Mouse (Mus musculus) liver, embryonic 11.5 days (tissue): Measurements from ENCODE around the gene Coq8a. TPM values are rescaled to one million over a fixed set of nuclear protein-coding genes. Genes with fewer than 3 reads are reported as not detected.

Source experiments
- ATAC-seq: fragments of 200-750 bp; cut with Nextera tagmentation; replicated peaks from 2 replicates; pipeline ENCODE4 v1.8.0; 2017; ENCODE audit warnings: moderate number of reproducible peaks, mild to moderate bottlenecking, moderate TSS enrichment, moderate library complexity; ENCODE audit not compliant: low FRiP score
- DNase-seq: peaks from one replicate; pipeline ENCODE4 v3.0.0-alpha.2; 2017; ENCODE audit warnings: low spot score
- H3K27ac ChIP-seq: fragments of 300-500 bp; sonication (generic); 2 replicates; pipeline ENCODE4 v1.5.1; 2014; ENCODE audit warnings: mild to moderate bottlenecking, low read depth, low read length, control low read depth
- H3K27me3 ChIP-seq: fragments of 300-500 bp; sonication (generic); replicated peaks from 2 replicates; pipeline ENCODE4 v1.6.1; 2014; ENCODE audit warnings: low read length, mixed read lengths; ENCODE audit not compliant: control insufficient read depth, insufficient read depth
- H3K36me3 ChIP-seq: fragments of 300-500 bp; sonication (generic); 2 replicates; pipeline ENCODE4 v1.6.1; 2014; ENCODE audit warnings: mild to moderate bottlenecking, low read length, moderate library complexity, mixed read lengths; ENCODE audit not compliant: control insufficient read depth, insufficient read depth
- H3K4me1 ChIP-seq: fragments of 300-500 bp; sonication (generic); replicated peaks from 2 replicates; pipeline ENCODE4 v1.6.1; 2014; ENCODE audit warnings: low read length, mixed read lengths; ENCODE audit not compliant: control insufficient read depth, insufficient read depth
- H3K4me2 ChIP-seq: fragments of 300-500 bp; sonication (generic); 2 replicates; pipeline ENCODE4 v1.6.1; 2014; ENCODE audit warnings: mild to moderate bottlenecking, control low read depth, moderate library complexity
- H3K4me3 ChIP-seq: fragments of 300-500 bp; sonication (generic); 2 replicates; pipeline ENCODE4 v1.5.1; 2014; ENCODE audit warnings: low read depth, low read length, control low read depth
- H3K9ac ChIP-seq: fragments of 300-500 bp; sonication (generic); 2 replicates; pipeline ENCODE4 v1.6.1; 2014; ENCODE audit warnings: low read depth, low read length, control low read depth
- H3K9me3 ChIP-seq: fragments of 300-500 bp; sonication (generic); 2 replicates; pipeline ENCODE4 v1.6.1; 2016; ENCODE audit warnings: low read length, inconsistent platforms, mixed read lengths; ENCODE audit not compliant: control insufficient read depth
- WGBS: fragments of 180-500 bp; shearing (Covaris S2); extraction: QIAGEN DNeasy Blood & Tissue Kit; methylation state at CpG from one replicate; pipeline ENCODE4 v1.1.7; 2014; 5-methylcytosine and 5-hydroxymethylcytosine counted together
- polyA plus RNA-seq: library from polyadenylated mRNA; unstranded; fragments of >200 nt; fragmentation: Nextera tagmentation; extraction: Ambion mirVana; gene quantifications from 2 replicates; pipeline ENCODE4 v1.2.1, GENCODE M21; 2014

Gene Coq8a
- polyA plus RNA-seq, 1 experiment from 2014 or later, result 6.7 TPM

DNA sequence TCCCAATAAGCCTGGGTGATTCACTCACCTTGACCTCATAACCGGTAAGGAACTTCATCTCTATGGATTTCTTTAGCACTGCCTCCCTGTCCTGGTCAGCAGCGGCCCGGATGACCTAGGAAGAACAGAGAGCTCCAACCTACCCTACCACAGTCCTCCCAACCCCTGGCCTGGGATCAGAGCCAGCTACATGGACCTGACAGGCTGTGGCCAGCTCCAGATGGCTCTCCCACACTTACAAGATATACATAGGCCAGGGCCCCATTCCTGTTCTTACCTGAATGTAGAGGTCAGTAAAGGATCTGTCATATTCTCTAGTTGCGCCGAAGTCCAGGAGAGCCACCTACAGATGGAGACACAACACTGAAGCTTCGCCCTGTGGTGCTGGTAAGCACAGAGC, 31.1 kb downstream of the Coq8a start:
- H3K9me3 ChIP-seq, result no peaks in the 10 kb centered on the region
- WGBS, result 88% methylated on average over 6 of the region's 6 CpGs
- ATAC-seq, result no peak
- no peak overlapping the region for H3K4me2 ChIP-seq
- no peak overlapping the region for H3K4me3 ChIP-seq
- H3K36me3 ChIP-seq, result no peaks in the 10 kb centered on the region
- H3K27ac ChIP-seq, result no peak overlapping the region
- H3K9ac ChIP-seq, result no peak overlapping the region
- no peak for DNase-seq
- no peaks in the 10 kb centered on the region for H3K27me3 ChIP-seq
- no peaks in the 10 kb centered on the region for H3K4me1 ChIP-seq

DNA sequence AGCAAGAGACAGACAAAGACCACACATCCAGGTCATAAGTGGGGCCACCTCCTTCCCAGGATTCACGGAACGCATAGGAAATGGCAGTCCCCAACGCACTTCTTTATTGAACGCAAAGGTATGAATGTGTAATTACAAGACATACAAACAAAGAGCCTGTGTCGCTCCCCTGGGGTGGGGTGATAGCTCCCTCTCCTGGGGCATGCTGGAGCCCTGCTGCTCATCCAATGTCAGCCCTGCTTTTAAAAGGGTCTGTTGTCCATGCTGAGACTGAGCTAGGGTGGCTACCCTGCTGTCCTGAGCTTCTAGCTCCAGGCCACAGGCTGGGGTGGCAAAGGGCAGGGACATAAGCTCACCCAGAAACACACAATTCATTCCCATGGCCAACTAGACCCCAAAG, 32.9 kb downstream of the Coq8a start:
- WGBS, result 93% methylated on average over 5 of the region's 5 CpGs
- ATAC-seq (no peak), DNase-seq (no peak)
- Histone ChIP-seq H3K4me3 (no peak overlapping the region), H3K9ac (no peak overlapping the region), H3K4me2 (no peak overlapping the region), H3K9me3 (no peaks in the 10 kb centered on the region), H3K27me3 (no peaks in the 10 kb centered on the region), H3K36me3 (no peaks in the 10 kb centered on the region; the same call in 1 of the 2 replicates), H3K27ac (no peak overlapping the region), H3K4me1 (no peaks in the 10 kb centered on the region)

- Histone ChIP-seq H3K4me1 (no peaks in the 10 kb centered on the region), H3K4me2 (no peak overlapping the region), H3K36me3 (no peaks in the 10 kb centered on the region; the same call in 1 of the 2 replicates), H3K9me3 (no peaks in the 10 kb centered on the region), H3K4me3 (no peak overlapping the region), H3K9ac (no peak overlapping the region), H3K27ac (no peak overlapping the region), H3K27me3 (no peaks in the 10 kb centered on the region)
- ATAC-seq (no peak), DNase-seq (no peak)
- WGBS, result 72% methylated on average over 7 of the region's 7 CpGs
Measured at GRCm38 (mm10) chr1:180162986-180163385, 36.4 kb downstream of the Coq8a start.

DNA sequence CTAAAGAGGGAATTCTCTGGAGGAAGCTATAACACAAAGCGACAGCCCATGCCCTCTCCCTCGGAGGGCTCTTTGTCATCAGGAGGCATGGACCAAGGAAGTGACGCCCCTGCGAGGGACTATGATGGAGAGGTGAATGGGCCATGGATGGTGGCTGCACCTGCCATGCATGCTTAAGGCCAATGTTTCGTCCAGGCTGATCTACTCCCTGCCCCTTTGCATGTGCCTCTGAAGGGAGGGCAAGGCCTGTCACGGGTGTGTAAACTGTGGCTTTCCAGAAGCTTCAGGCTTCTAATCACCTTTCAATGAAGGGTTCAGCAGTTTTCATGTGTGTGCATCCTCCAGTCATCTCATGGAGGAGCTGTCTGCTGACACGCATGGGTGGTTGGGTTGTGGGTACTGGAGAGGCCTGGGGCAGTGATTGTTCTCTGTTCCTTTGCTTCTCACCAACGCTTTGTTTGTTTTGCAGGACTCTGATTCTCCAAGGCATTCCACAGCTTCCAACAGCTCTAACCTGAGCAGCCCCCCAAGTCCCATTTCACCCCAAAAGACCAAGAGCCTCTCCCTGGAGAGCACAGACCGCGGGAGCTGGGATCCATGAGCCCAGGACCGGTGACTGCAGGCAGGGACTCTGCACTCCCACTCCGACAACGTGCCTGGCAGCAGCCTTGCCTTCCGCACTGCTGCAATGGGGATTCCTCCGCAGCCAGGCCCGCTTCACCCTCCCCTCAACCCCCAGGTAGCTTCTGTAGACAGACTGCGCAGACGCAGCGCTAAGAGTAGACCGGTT, 37.6 kb downstream of the Coq8a start:
- H3K9me3 ChIP-seq, result no peaks in the 10 kb centered on the region
- no peaks in the 10 kb centered on the region; the same call in 1 of the 2 replicates for H3K36me3 ChIP-seq
- no peak overlapping the region for H3K27ac ChIP-seq
- 89% methylated on average over 20 of the region's 20 CpGs for WGBS
- no peaks in the 10 kb centered on the region for H3K27me3 ChIP-seq
- H3K4me3 ChIP-seq, result no peak overlapping the region
- H3K9ac ChIP-seq, result no peak overlapping the region
- DNase-seq (no peak), ATAC-seq (no peak)
- no peaks in the 10 kb centered on the region for H3K4me1 ChIP-seq
- H3K4me2 ChIP-seq, result no peak overlapping the region

DNA sequence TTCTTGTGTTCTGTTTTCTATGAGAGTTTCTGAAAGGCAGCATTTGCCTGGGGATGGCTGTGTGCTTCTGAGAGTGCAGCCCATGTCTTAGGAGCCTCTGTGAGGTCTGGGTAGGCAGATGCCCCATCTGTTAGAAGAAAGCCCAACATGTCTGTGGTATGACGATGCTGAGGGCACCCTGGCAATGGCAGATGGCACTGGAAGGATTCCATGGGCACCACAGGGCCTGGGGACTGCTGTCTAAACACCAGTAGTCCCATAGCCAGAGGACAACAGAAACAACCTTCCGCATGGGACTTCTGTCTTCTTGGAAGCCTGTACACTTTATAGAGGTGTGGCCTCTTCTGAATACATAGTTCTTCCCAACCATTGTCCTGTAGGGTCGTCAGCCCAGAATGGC, 38.2 kb downstream of the Coq8a start:
- no peaks in the 10 kb centered on the region for H3K4me1 ChIP-seq
- WGBS, result 88% methylated on average over 3 of the region's 3 CpGs
- no peak overlapping the region for H3K27ac ChIP-seq
- ATAC-seq (no peak), DNase-seq (no peak)
- H3K36me3 ChIP-seq, result no peaks in the 10 kb centered on the region; the same call in 1 of the 2 replicates
- H3K27me3 ChIP-seq, result no peaks in the 10 kb centered on the region
- no peak overlapping the region for H3K4me3 ChIP-seq
- H3K9me3 ChIP-seq, result no peaks in the 10 kb centered on the region
- H3K9ac ChIP-seq, result no peak overlapping the region
- no peak overlapping the region for H3K4me2 ChIP-seq

DNA sequence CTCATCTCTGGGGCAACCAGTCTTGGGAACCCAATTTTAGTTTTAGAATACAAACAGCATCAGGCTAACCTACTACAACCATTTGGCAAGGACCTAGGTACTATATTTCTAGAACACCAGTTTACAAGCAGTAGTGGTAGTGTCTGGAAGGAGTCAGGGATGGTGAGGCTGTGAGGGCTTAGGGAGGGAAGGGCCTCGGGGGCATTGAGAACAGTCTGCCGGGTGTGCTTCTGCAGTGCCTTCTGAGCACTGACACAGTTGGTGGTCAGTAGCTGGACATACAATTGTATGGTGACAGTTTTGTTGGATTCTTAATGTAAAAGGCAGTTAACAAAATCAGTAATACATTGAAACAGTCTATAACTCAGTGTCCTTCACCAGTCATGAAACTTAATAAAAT, 38.9 kb downstream of the Coq8a start:
- Histone ChIP-seq H3K36me3 (no peaks in the 10 kb centered on the region; the same call in 1 of the 2 replicates), H3K9ac (no peak overlapping the region), H3K27me3 (no peaks in the 10 kb centered on the region), H3K4me2 (no peak overlapping the region), H3K4me3 (no peak overlapping the region), H3K4me1 (no peaks in the 10 kb centered on the region), H3K27ac (no peak overlapping the region), H3K9me3 (no peaks in the 10 kb centered on the region)
- ATAC-seq (no peak), DNase-seq (no peak)
- 70% methylated on average over 2 of the region's 2 CpGs for WGBS

DNA sequence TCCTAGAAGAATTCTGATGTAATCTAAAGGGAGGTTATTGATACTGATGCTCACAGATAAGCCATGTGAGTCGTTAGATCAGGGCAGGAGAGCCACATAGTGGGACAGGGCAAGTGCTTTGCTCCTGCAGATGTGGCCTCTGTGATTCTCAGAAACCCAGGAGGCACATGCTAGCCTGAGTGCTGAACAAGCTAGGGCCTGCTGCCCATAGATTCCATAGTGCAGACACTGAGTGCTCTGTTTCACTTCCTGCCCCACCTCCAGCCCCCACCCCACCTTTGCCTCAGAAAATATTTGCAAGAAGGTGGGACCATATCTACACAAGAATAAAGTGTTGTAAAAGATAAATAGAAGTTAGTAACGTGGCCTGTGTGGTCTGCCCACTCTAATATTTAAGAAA, 40.8 kb downstream of the Coq8a start:
- WGBS, result 53% methylated on average over 2 of the region's 2 CpGs
- Histone ChIP-seq H3K4me2 (no peak overlapping the region), H3K4me3 (no peak overlapping the region), H3K4me1 (no peaks in the 10 kb centered on the region), H3K9ac (no peak overlapping the region), H3K36me3 (no peaks in the 10 kb centered on the region; the same call in 1 of the 2 replicates), H3K27me3 (no peaks in the 10 kb centered on the region), H3K9me3 (no peaks in the 10 kb centered on the region), H3K27ac (no peak overlapping the region)
- DNase-seq, result no peak
- no peak for ATAC-seq

DNA sequence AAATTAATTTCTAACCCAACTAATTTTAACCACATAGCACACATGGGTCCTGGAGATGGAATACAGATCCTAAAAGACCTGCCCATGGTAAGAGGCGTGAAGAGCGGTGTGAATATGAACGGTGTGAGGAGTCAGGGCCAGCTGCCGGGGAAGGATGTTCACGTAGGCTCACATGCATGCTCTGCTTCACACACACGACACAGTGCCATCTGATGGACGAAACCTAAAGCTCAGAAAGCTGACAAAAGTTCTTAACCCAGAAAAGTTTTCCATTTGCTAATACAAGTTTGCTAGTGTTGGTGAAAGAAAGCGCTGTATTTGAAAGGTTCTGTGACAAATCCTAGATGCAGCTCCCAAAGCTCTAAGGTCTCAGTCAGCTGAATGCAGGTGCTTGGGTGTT, 48.2 kb downstream of the Coq8a start:
- no peak for DNase-seq
- WGBS, result 88% methylated on average over 8 of the region's 8 CpGs
- Histone ChIP-seq H3K27me3 (no peaks in the 10 kb centered on the region), H3K9me3 (no peaks in the 10 kb centered on the region), H3K4me3 (no peak overlapping the region), H3K27ac (no peak overlapping the region), H3K4me1 (peaks cover 13% of the 10 kb centered on the region), H3K4me2 (no peak overlapping the region), H3K9ac (no peak overlapping the region), H3K36me3 (peaks cover 11% of the 10 kb centered on the region; the same call in 1 of the 2 replicates)
- ATAC-seq, result no peak

- peak; percentile 98 for ATAC-seq
- H3K4me2 ChIP-seq, result peak overlapping the region; percentile 62
- peaks cover 15% of the 10 kb centered on the region; the same call in 1 of the 2 replicates for H3K36me3 ChIP-seq
- H3K27ac ChIP-seq, result peak overlapping the region; percentile 94
- 54% methylated on average over 4 of the region's 4 CpGs for WGBS
- DNase-seq, result no peak
- H3K4me1 ChIP-seq, result peaks cover 13% of the 10 kb centered on the region
- H3K4me3 ChIP-seq, result peak overlapping the region; percentile 7; the same call in 1 of the 2 replicates
- peak overlapping the region; percentile 30; the same call in 1 of the 2 replicates for H3K9ac ChIP-seq
- no peaks in the 10 kb centered on the region for H3K9me3 ChIP-seq
- no peaks in the 10 kb centered on the region for H3K27me3 ChIP-seq
Measured at GRCm38 (mm10) chr1:180148563-180148962, 50.8 kb downstream of the Coq8a start.
